ENCODE assay signal across 8 mouse cellular contexts in the genomic region with DNA sequence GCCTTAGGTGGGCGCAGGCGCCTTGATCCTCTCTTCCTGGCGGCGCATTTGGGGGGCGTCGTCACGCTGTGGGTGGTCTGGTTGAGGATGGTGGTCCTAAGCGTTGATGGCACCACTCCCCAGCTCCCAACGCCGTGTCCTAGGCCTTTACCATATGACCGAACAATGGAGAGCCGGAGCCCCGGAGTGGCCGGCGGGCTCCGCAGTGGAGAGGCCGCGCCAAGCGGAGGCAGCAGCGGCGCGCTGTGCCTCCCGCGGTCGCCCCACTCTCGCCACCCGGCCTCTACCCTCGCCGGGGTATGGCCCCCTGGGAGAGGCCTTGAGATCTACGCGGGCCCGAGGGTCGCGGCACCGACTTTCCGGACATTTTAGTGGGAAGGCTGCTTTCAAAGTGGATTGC. TPM values are rescaled to one million over a fixed set of nuclear protein-coding genes. Genes with fewer than 3 reads are reported as not detected.
DNase-seq lines count a peak whose midpoint lies in the region; ATAC-seq and TF ChIP-seq lines count a peak whose summit lies in the region.

No protein-coding gene starts in this region.

- H3K9ac ChIP-seq in lung, embryonic 15.5 days: peak overlapping the region; percentile 70
- H3K9ac ChIP-seq in forebrain, embryonic 15.5 days (replicated peaks): peak overlapping the region; percentile 95
- peak overlapping the region; percentile 95 for H3K9ac ChIP-seq in midbrain, embryonic 16.5 days (ENCODE audit: low read depth, low read length)

- WGBS in lung, embryonic 15.5 days: 0% methylated on average over 29 of the region's 36 CpGs
- under 1% methylated on average over 36 of the region's 36 CpGs for WGBS in bone marrow, adult 2 months
- 0% methylated on average over 36 of the region's 36 CpGs for WGBS in forebrain, embryonic 15.5 days
- WGBS in midbrain, embryonic 16.5 days: 0% methylated on average over 36 of the region's 36 CpGs

- peak overlapping the region; percentile 76 for H3K4me2 ChIP-seq in lung, embryonic 15.5 days
- H3K4me2 ChIP-seq in forebrain, embryonic 15.5 days (replicated peaks): peak overlapping the region; percentile 59
- H3K4me2 ChIP-seq in midbrain, embryonic 16.5 days (ENCODE audit: low read length): peak overlapping the region; percentile 91

- no peak for TF ChIP-seq CTCF in bone marrow, adult 2 months (IDR thresholded peaks at IDR 0.05; ENCODE audit: control insufficient read depth, insufficient read depth, low read length)

- H3K36me3 ChIP-seq in lung, embryonic 15.5 days: peaks cover 29% of the 10 kb centered on the region
- H3K36me3 ChIP-seq in forebrain, embryonic 15.5 days: peaks cover 24% of the 10 kb centered on the region
- H3K36me3 ChIP-seq in midbrain, embryonic 16.5 days (ENCODE audit: control insufficient read depth, insufficient read depth, low read length): peaks cover 17% of the 10 kb centered on the region

- no peak for TF ChIP-seq POLR2A in bone marrow, adult 2 months (IDR thresholded peaks at IDR 0.05; ENCODE audit: borderline replicate concordance, control insufficient read depth, low read depth, low read length)

- no peaks in the 10 kb centered on the region for H3K27me3 ChIP-seq in lung, embryonic 15.5 days
- H3K27me3 ChIP-seq in forebrain, embryonic 15.5 days: no peaks in the 10 kb centered on the region
- no peaks in the 10 kb centered on the region for H3K27me3 ChIP-seq in midbrain, embryonic 16.5 days (ENCODE audit: control insufficient read depth, insufficient read depth, low read depth, low read length)

- peak overlapping the region; percentile 96 for H3K27ac ChIP-seq in lung, embryonic 15.5 days
- peak overlapping the region; percentile 97 for H3K27ac ChIP-seq in bone marrow, adult 2 months (ENCODE audit: control insufficient read depth, insufficient read depth, low read depth, low read length, poor library complexity)
- H3K27ac ChIP-seq in forebrain, embryonic 15.5 days (replicated peaks): peak overlapping the region; percentile 99
- H3K27ac ChIP-seq in midbrain, embryonic 16.5 days (ENCODE audit: low read length): peak overlapping the region; percentile 99

- no peaks in the 10 kb centered on the region for H3K9me3 ChIP-seq in lung, embryonic 15.5 days
- H3K9me3 ChIP-seq in forebrain, embryonic 15.5 days: no peaks in the 10 kb centered on the region
- no peaks in the 10 kb centered on the region for H3K9me3 ChIP-seq in midbrain, embryonic 16.5 days (replicated peaks; ENCODE audit: control insufficient read depth, low read length, poor library complexity, severe bottlenecking)

- peaks cover 11% of the 10 kb centered on the region for H3K4me1 ChIP-seq in lung, embryonic 15.5 days
- H3K4me1 ChIP-seq in bone marrow, adult 2 months (ENCODE audit: control insufficient read depth, insufficient read depth, low read length): no peaks in the 10 kb centered on the region
- peaks cover 37% of the 10 kb centered on the region for H3K4me1 ChIP-seq in forebrain, embryonic 15.5 days
- peaks cover 23% of the 10 kb centered on the region for H3K4me1 ChIP-seq in midbrain, embryonic 16.5 days (ENCODE audit: control insufficient read depth, insufficient read depth, low read length)

- ATAC-seq in lung, embryonic 15.5 days (ENCODE audit: borderline replicate concordance, extremely low read depth, low FRiP score, low TSS enrichment): peak; percentile 32
- peak; percentile 57 for ATAC-seq in forebrain, embryonic 15.5 days (replicated peaks)
- ATAC-seq in midbrain, embryonic 16.5 days: peak; percentile 68

- peak overlapping the region; percentile 63 for H3K4me3 ChIP-seq in lung, embryonic 15.5 days
- H3K4me3 ChIP-seq in bone marrow, adult 2 months (replicated peaks; ENCODE audit: control insufficient read depth, low read depth, low read length): peak overlapping the region; percentile 97
- peak overlapping the region; percentile 96 for H3K4me3 ChIP-seq in forebrain, embryonic 15.5 days
- H3K4me3 ChIP-seq in midbrain, embryonic 16.5 days (ENCODE audit: low read depth, low read length): peak overlapping the region; percentile 77

- DNase-seq in lung, postnatal 10 days: no peak
- DNase-seq in kidney, postnatal 14 days: peak; percentile 56
- no peak for DNase-seq in thymus, postnatal 25 days
- DNase-seq in frontal cortex, postnatal 25 days (ENCODE audit: low spot score in 2 of 2): no peak

RNA-seq across cellular contexts. Expression of a gene that starts 0.4 kb away (rescaled TPM):
- 0.40 and 0.41 TPM in 2 replicates for polyA plus RNA-seq in lung, embryonic 15.5 days (2015; fragmentation: Nextera tagmentation; extraction: Ambion mirVana)
- 1.8 and 2.1 TPM in 2 replicates for polyA plus RNA-seq in bone marrow, adult 2 months (2011; ENCODE audit: insufficient read depth, insufficient read length, low replicate concordance, missing spikeins)
- 2.2 and 2.5 TPM in 2 replicates for polyA plus RNA-seq in forebrain, embryonic 15.5 days (2015; fragmentation: Nextera tagmentation; extraction: Ambion mirVana)
- polyA plus RNA-seq in midbrain, embryonic 16.5 days (2015; fragmentation: Nextera tagmentation; extraction: Ambion mirVana): 0.96 and 1.3 TPM in 2 replicates

RNA-seq across cellular contexts. Expression of a gene that starts 0.6 kb away (rescaled TPM):
- polyA plus RNA-seq in lung, embryonic 15.5 days (2015; fragmentation: Nextera tagmentation; extraction: Ambion mirVana): 105 and 112 TPM in 2 replicates
- polyA plus RNA-seq in bone marrow, adult 2 months (2011; ENCODE audit: insufficient read depth, insufficient read length, low replicate concordance, missing spikeins): 101 and 115 TPM in 2 replicates
- 121 and 133 TPM in 2 replicates for polyA plus RNA-seq in forebrain, embryonic 15.5 days (2015; fragmentation: Nextera tagmentation; extraction: Ambion mirVana)
- polyA plus RNA-seq in midbrain, embryonic 16.5 days (2015; fragmentation: Nextera tagmentation; extraction: Ambion mirVana): 145 and 159 TPM in 2 replicates

RNA-seq across cellular contexts. Expression of a gene that starts 8.8 kb away (rescaled TPM):
- not detected in 2 replicates for polyA plus RNA-seq in lung, embryonic 15.5 days (2015; fragmentation: Nextera tagmentation; extraction: Ambion mirVana)
- not detected in 2 replicates for polyA plus RNA-seq in bone marrow, adult 2 months (2011; ENCODE audit: insufficient read depth, insufficient read length, low replicate concordance, missing spikeins)
- polyA plus RNA-seq in forebrain, embryonic 15.5 days (2015; fragmentation: Nextera tagmentation; extraction: Ambion mirVana): 0.15 TPM in 1 of 2 replicates, not detected in the other
- not detected in 2 replicates for polyA plus RNA-seq in midbrain, embryonic 16.5 days (2015; fragmentation: Nextera tagmentation; extraction: Ambion mirVana)

RNA-seq across cellular contexts. Expression of a gene that starts 26.2 kb away (rescaled TPM):
- polyA plus RNA-seq in lung, embryonic 15.5 days (2015; fragmentation: Nextera tagmentation; extraction: Ambion mirVana): 0.11 and 0.16 TPM in 2 replicates
- not detected in 2 replicates for polyA plus RNA-seq in bone marrow, adult 2 months (2011; ENCODE audit: insufficient read depth, insufficient read length, low replicate concordance, missing spikeins)
- 1.7 and 2.3 TPM in 2 replicates for polyA plus RNA-seq in forebrain, embryonic 15.5 days (2015; fragmentation: Nextera tagmentation; extraction: Ambion mirVana)
- polyA plus RNA-seq in midbrain, embryonic 16.5 days (2015; fragmentation: Nextera tagmentation; extraction: Ambion mirVana): 0.28 and 0.35 TPM in 2 replicates

RNA-seq across cellular contexts. Expression of a gene that starts 56.4 kb away (rescaled TPM):
- not detected in 2 replicates for polyA plus RNA-seq in lung, embryonic 15.5 days (2015; fragmentation: Nextera tagmentation; extraction: Ambion mirVana)
- polyA plus RNA-seq in bone marrow, adult 2 months (2011; ENCODE audit: insufficient read depth, insufficient read length, low replicate concordance, missing spikeins): not detected in 2 replicates
- 0.18 and 0.36 TPM in 2 replicates for polyA plus RNA-seq in forebrain, embryonic 15.5 days (2015; fragmentation: Nextera tagmentation; extraction: Ambion mirVana)
- polyA plus RNA-seq in midbrain, embryonic 16.5 days (2015; fragmentation: Nextera tagmentation; extraction: Ambion mirVana): 0.10 and 0.19 TPM in 2 replicates
